Mouse (Mus musculus) midbrain, embryonic 14.5 days (tissue): ENCODE results near the gene Fgfr2. TPM values are rescaled to one million over a fixed set of nuclear protein-coding genes. Genes with fewer than 3 reads are reported as not detected.

Source experiments
- ATAC-seq: fragments of 200-750 bp; cut with Nextera tagmentation; 2 replicates; pipeline ENCODE4 v1.8.0; 2017; ENCODE audit warnings: moderate number of reproducible peaks, moderate library complexity; ENCODE audit not compliant: low FRiP score, low TSS enrichment
- DNase-seq: peaks from one replicate; pipeline ENCODE4 v3.0.0-alpha.2; 2015
- H3K27ac ChIP-seq: fragments of 300-500 bp; sonication (generic); replicated peaks from 2 replicates; pipeline ENCODE4 v1.5.1; 2014; ENCODE audit warnings: mild to moderate bottlenecking, low read depth, low read length, moderate library complexity
- H3K27me3 ChIP-seq: fragments of 300-500 bp; sonication (generic); 2 replicates; pipeline ENCODE4 v1.6.1; 2014; ENCODE audit warnings: low read length, control low read depth, mixed read lengths; ENCODE audit not compliant: control insufficient read depth, insufficient read depth
- H3K36me3 ChIP-seq: fragments of 300-500 bp; sonication (generic); 2 replicates; pipeline ENCODE4 v1.6.1; 2014; ENCODE audit warnings: low read length, control low read depth; ENCODE audit not compliant: control insufficient read depth, insufficient read depth
- H3K4me1 ChIP-seq: fragments of 300-500 bp; sonication (generic); 2 replicates; pipeline ENCODE4 v1.6.1; 2014; ENCODE audit warnings: mild to moderate bottlenecking, antibody characterized with exemption, low read length, control low read depth; ENCODE audit not compliant: control insufficient read depth, insufficient read depth
- H3K4me2 ChIP-seq: fragments of 300-500 bp; sonication (generic); 2 replicates; pipeline ENCODE4 v1.6.1; 2014; ENCODE audit warnings: mild to moderate bottlenecking, low read length, moderate library complexity
- H3K4me3 ChIP-seq: fragments of 300-500 bp; sonication (generic); replicated peaks from 2 replicates; pipeline ENCODE4 v1.5.1; 2014; ENCODE audit warnings: low read depth, low read length
- H3K9ac ChIP-seq: fragments of 300-500 bp; sonication (generic); replicated peaks from 2 replicates; pipeline ENCODE4 v1.6.1; 2014; ENCODE audit warnings: mild to moderate bottlenecking, low read length, moderate library complexity
- H3K9me3 ChIP-seq: fragments of 300-500 bp; sonication (generic); 2 replicates; pipeline ENCODE4 v1.6.1; 2016; ENCODE audit warnings: low read length, control low read depth, mixed read lengths; ENCODE audit not compliant: control insufficient read depth
- WGBS: fragments of 180-500 bp; shearing (Covaris S2); extraction: QIAGEN DNeasy Blood & Tissue Kit; methylation state at CpG from one replicate; pipeline ENCODE4 v1.1.7; 2014; 5-methylcytosine and 5-hydroxymethylcytosine counted together
- polyA plus RNA-seq: library from polyadenylated mRNA; unstranded; fragments of >200 nt; fragmentation: Nextera tagmentation; extraction: Ambion mirVana; gene quantifications from 2 replicates; pipeline ENCODE4 v1.2.1, GENCODE M21; 2014

The Fgfr2 gene
- polyA plus RNA-seq, 1 experiment from 2014 or later, result 28.1 TPM

GRCm38 (mm10) chr7:130564596-130564995 is 2558.6 kb downstream of the Fgfr2 start:
- no peak overlapping the region for H3K27ac ChIP-seq
- H3K9me3 ChIP-seq, result no peaks in the 10 kb centered on the region
- H3K4me3 ChIP-seq, result no peak overlapping the region
- 73% methylated on average over 3 of the region's 3 CpGs for WGBS
- DNase-seq (no peak), ATAC-seq (no peak)
- H3K36me3 ChIP-seq, result no peaks in the 10 kb centered on the region
- no peaks in the 10 kb centered on the region for H3K27me3 ChIP-seq
- H3K4me2 ChIP-seq, result no peak overlapping the region
- no peaks in the 10 kb centered on the region for H3K4me1 ChIP-seq
- no peak overlapping the region for H3K9ac ChIP-seq

- no peaks in the 10 kb centered on the region for H3K9me3 ChIP-seq
- DNase-seq (no peak), ATAC-seq (no peak)
- H3K27ac ChIP-seq, result no peak overlapping the region
- no peak overlapping the region for H3K4me2 ChIP-seq
- H3K4me1 ChIP-seq, result no peaks in the 10 kb centered on the region
- 67% methylated on average over 4 of the region's 4 CpGs for WGBS
- no peaks in the 10 kb centered on the region for H3K27me3 ChIP-seq
- no peaks in the 10 kb centered on the region for H3K36me3 ChIP-seq
- H3K4me3 ChIP-seq, result no peak overlapping the region
- no peak overlapping the region for H3K9ac ChIP-seq
These were observed 2559.3 kb downstream of the Fgfr2 start for GRCm38 (mm10) chr7:130563880-130564279.

- WGBS, result 86% methylated on average over 4 of the region's 4 CpGs
- Histone ChIP-seq H3K36me3 (no peaks in the 10 kb centered on the region), H3K9ac (no peak overlapping the region), H3K27me3 (no peaks in the 10 kb centered on the region), H3K4me3 (no peak overlapping the region), H3K4me2 (no peak overlapping the region), H3K27ac (no peak overlapping the region), H3K4me1 (no peaks in the 10 kb centered on the region), H3K9me3 (no peaks in the 10 kb centered on the region)
- ATAC-seq, result no peak
- DNase-seq, result no peak
These were observed 2559.9 kb downstream of the Fgfr2 start for GRCm38 (mm10) chr7:130563276-130563675.

GRCm38 (mm10) chr7:130560933-130561332 is 2562.2 kb downstream of the Fgfr2 start:
- no peaks in the 10 kb centered on the region for H3K27me3 ChIP-seq
- ATAC-seq (no peak), DNase-seq (no peak)
- H3K36me3 ChIP-seq, result no peaks in the 10 kb centered on the region
- H3K4me2 ChIP-seq, result no peak overlapping the region
- no peaks in the 10 kb centered on the region for H3K9me3 ChIP-seq
- WGBS, result 86% methylated on average over 1 of the region's 1 CpGs
- no peak overlapping the region for H3K4me3 ChIP-seq
- no peak overlapping the region for H3K9ac ChIP-seq
- H3K27ac ChIP-seq, result no peak overlapping the region
- H3K4me1 ChIP-seq, result no peaks in the 10 kb centered on the region

GRCm38 (mm10) chr7:130558592-130558991 is 2564.6 kb downstream of the Fgfr2 start:
- no peak for ATAC-seq
- no peaks in the 10 kb centered on the region for H3K36me3 ChIP-seq
- no peak for DNase-seq
- H3K27ac ChIP-seq, result no peak overlapping the region
- H3K4me2 ChIP-seq, result no peak overlapping the region
- no peaks in the 10 kb centered on the region for H3K27me3 ChIP-seq
- H3K9me3 ChIP-seq, result no peaks in the 10 kb centered on the region
- 0 out of 2 replicates have a peak, but pooled peaks cover 6% of the 10 kb centered on the region for H3K4me1 ChIP-seq
- WGBS, result 88% methylated on average over 4 of the region's 4 CpGs
- H3K9ac ChIP-seq, result no peak overlapping the region
- no peak overlapping the region for H3K4me3 ChIP-seq

GRCm38 (mm10) chr7:130555597-130555996 is 2567.6 kb downstream of the Fgfr2 start:
- Histone ChIP-seq H3K4me2 (no peak overlapping the region), H3K4me3 (no peak overlapping the region), H3K9ac (no peak overlapping the region), H3K4me1 (0 out of 2 replicates have a peak, but pooled peaks cover 6% of the 10 kb centered on the region), H3K9me3 (no peaks in the 10 kb centered on the region), H3K27ac (no peak overlapping the region), H3K27me3 (no peaks in the 10 kb centered on the region), H3K36me3 (no peaks in the 10 kb centered on the region)
- ATAC-seq (no peak), DNase-seq (no peak)
- WGBS, result 33% methylated on average over 5 of the region's 5 CpGs

GRCm38 (mm10) chr7:130553321-130553720 is 2569.8 kb downstream of the Fgfr2 start:
- Histone ChIP-seq H3K27me3 (no peaks in the 10 kb centered on the region), H3K9me3 (no peaks in the 10 kb centered on the region), H3K4me3 (no peak overlapping the region), H3K36me3 (no peaks in the 10 kb centered on the region), H3K4me1 (0 out of 2 replicates have a peak, but pooled peaks cover 6% of the 10 kb centered on the region), H3K9ac (no peak overlapping the region), H3K4me2 (no peak overlapping the region), H3K27ac (no peak overlapping the region)
- 75% methylated on average over 4 of the region's 4 CpGs for WGBS
- DNase-seq (no peak), ATAC-seq (no peak)

- no peak for ATAC-seq
- Histone ChIP-seq H3K4me2 (no peak overlapping the region), H3K4me3 (no peak overlapping the region), H3K27ac (no peak overlapping the region), H3K9me3 (no peaks in the 10 kb centered on the region), H3K9ac (no peak overlapping the region), H3K27me3 (no peaks in the 10 kb centered on the region), H3K4me1 (0 out of 2 replicates have a peak, but pooled peaks cover 6% of the 10 kb centered on the region), H3K36me3 (no peaks in the 10 kb centered on the region)
- 65% methylated on average over 5 of the region's 5 CpGs for WGBS
- DNase-seq, result no peak
These were observed 2570.4 kb downstream of the Fgfr2 start for GRCm38 (mm10) chr7:130552780-130553179.

- Histone ChIP-seq H3K27me3 (no peaks in the 10 kb centered on the region), H3K4me2 (peak overlapping the region; percentile 78; the same call in 1 of the 2 replicates), H3K27ac (no peak overlapping the region), H3K9me3 (no peaks in the 10 kb centered on the region), H3K4me1 (peaks cover 8% of the 10 kb centered on the region), H3K4me3 (no peak overlapping the region; the same call in 1 of the 2 replicates), H3K36me3 (peaks cover 15% of the 10 kb centered on the region; the same call in 1 of the 2 replicates), H3K9ac (no peak overlapping the region)
- WGBS, result 87% methylated on average over 12 of the region's 12 CpGs
- ATAC-seq (no peak), DNase-seq (no peak)
These were observed 2575.4 kb downstream of the Fgfr2 start for GRCm38 (mm10) chr7:130547635-130548175.
